Mouse (Mus musculus): ENCODE measurements around the gene Fam49a. TPM values are rescaled to one million over a fixed set of nuclear protein-coding genes. Genes with fewer than 3 reads are reported as not detected.

Gene Fam49a
- total and polyA plus RNA-seq, 2 experiments = 1.7 to 2.0 TPM

- Histone ChIP-seq H3K27me3 (ENCODE audit: control insufficient read depth, insufficient read depth, low read length) (no peaks in the 10 kb centered on the region), H3K79me2 (ENCODE audit: control insufficient read depth, insufficient read depth, low read length) (no peaks in the 10 kb centered on the region), H3K4me1 (ENCODE audit: control insufficient read depth, insufficient read depth, low read length) (no peaks in the 10 kb centered on the region), H3K9ac (ENCODE audit: low read depth, low read length) (no peak overlapping the region), H3K27ac (replicated peaks; ENCODE audit: insufficient read depth, low read depth, low read length) (no peak overlapping the region), H3K36me3 (ENCODE audit: control insufficient read depth, insufficient read depth, low read length) (no peaks in the 10 kb centered on the region), H3K4me3 (ENCODE audit: insufficient read depth, low read depth, low read length) (no peak overlapping the region)
- DNase-seq (ENCODE audit: extremely low read depth, low read depth, low spot score) = no peak
- no peak for TF ChIP-seq POLR2A (IDR thresholded peaks at IDR 0.05; ENCODE audit: extremely low read depth, insufficient read depth, low read length)
- no peak for TF ChIP-seq CTCF (IDR thresholded peaks at IDR 0.05; ENCODE audit: low read depth, low read length)
- WGBS = 93% methylated on average over 2 of the region's 2 CpGs
These were observed 81.4 kb downstream of the Fam49a start for GRCm38 (mm10) chr12:12343320-12343719.

- Histone ChIP-seq H3K4me3 (ENCODE audit: insufficient read depth, low read depth, low read length) (no peak overlapping the region), H3K4me1 (ENCODE audit: control insufficient read depth, insufficient read depth, low read length) (no peaks in the 10 kb centered on the region), H3K27me3 (ENCODE audit: control insufficient read depth, insufficient read depth, low read length) (no peaks in the 10 kb centered on the region), H3K27ac (replicated peaks; ENCODE audit: insufficient read depth, low read depth, low read length) (no peak overlapping the region), H3K9ac (ENCODE audit: low read depth, low read length) (no peak overlapping the region), H3K36me3 (ENCODE audit: control insufficient read depth, insufficient read depth, low read length) (no peaks in the 10 kb centered on the region), H3K79me2 (ENCODE audit: control insufficient read depth, insufficient read depth, low read length) (no peaks in the 10 kb centered on the region)
- TF ChIP-seq CTCF (IDR thresholded peaks at IDR 0.05; ENCODE audit: low read depth, low read length) = no peak
- no peak for TF ChIP-seq POLR2A (IDR thresholded peaks at IDR 0.05; ENCODE audit: extremely low read depth, insufficient read depth, low read length)
- DNase-seq (ENCODE audit: extremely low read depth, low read depth, low spot score) = no peak
- WGBS = 83% methylated on average over 2 of the region's 2 CpGs
These were observed 86.7 kb downstream of the Fam49a start for GRCm38 (mm10) chr12:12348625-12349024.

- 70% methylated on average over 6 of the region's 6 CpGs for WGBS
- H3K4me3 ChIP-seq (ENCODE audit: insufficient read depth, low read depth, low read length) = no peak overlapping the region
- no peak overlapping the region for H3K9ac ChIP-seq (ENCODE audit: low read depth, low read length)
- H3K27ac ChIP-seq (replicated peaks; ENCODE audit: insufficient read depth, low read depth, low read length) = no peak overlapping the region
- no peaks in the 10 kb centered on the region for H3K27me3 ChIP-seq (ENCODE audit: control insufficient read depth, insufficient read depth, low read length)
- H3K4me1 ChIP-seq (ENCODE audit: control insufficient read depth, insufficient read depth, low read length) = no peaks in the 10 kb centered on the region; the same call in 1 of the 2 replicates
- no peaks in the 10 kb centered on the region for H3K36me3 ChIP-seq (ENCODE audit: control insufficient read depth, insufficient read depth, low read length)
- DNase-seq (ENCODE audit: extremely low read depth, low read depth, low spot score) = peak; percentile 1
- H3K79me2 ChIP-seq (ENCODE audit: control insufficient read depth, insufficient read depth, low read length) = no peaks in the 10 kb centered on the region
- no peak for TF ChIP-seq POLR2A (IDR thresholded peaks at IDR 0.05; ENCODE audit: extremely low read depth, insufficient read depth, low read length)
- no peak for TF ChIP-seq CTCF (IDR thresholded peaks at IDR 0.05; ENCODE audit: low read depth, low read length)
These were observed 87.8 kb downstream of the Fam49a start for GRCm38 (mm10) chr12:12349645-12350288.

- Histone ChIP-seq H3K36me3 (ENCODE audit: control insufficient read depth, insufficient read depth, low read length) (no peaks in the 10 kb centered on the region), H3K27me3 (ENCODE audit: control insufficient read depth, insufficient read depth, low read length) (no peaks in the 10 kb centered on the region), H3K4me3 (ENCODE audit: insufficient read depth, low read depth, low read length) (no peak overlapping the region), H3K4me1 (ENCODE audit: control insufficient read depth, insufficient read depth, low read length) (no peaks in the 10 kb centered on the region; the same call in 1 of the 2 replicates), H3K27ac (replicated peaks; ENCODE audit: insufficient read depth, low read depth, low read length) (no peak overlapping the region), H3K9ac (ENCODE audit: low read depth, low read length) (no peak overlapping the region), H3K79me2 (ENCODE audit: control insufficient read depth, insufficient read depth, low read length) (no peaks in the 10 kb centered on the region)
- DNase-seq (ENCODE audit: extremely low read depth, low read depth, low spot score) = no peak
- TF ChIP-seq CTCF (IDR thresholded peaks at IDR 0.05; ENCODE audit: low read depth, low read length) (no peak), POLR2A (IDR thresholded peaks at IDR 0.05; ENCODE audit: extremely low read depth, insufficient read depth, low read length) (no peak)
- 70% methylated on average over 11 of the region's 11 CpGs for WGBS
These were observed 90.0 kb downstream of the Fam49a start for GRCm38 (mm10) chr12:12351816-12352552.

- H3K27me3 ChIP-seq (ENCODE audit: control insufficient read depth, insufficient read depth, low read length) = no peaks in the 10 kb centered on the region
- 40% methylated on average over 10 of the region's 10 CpGs for WGBS
These were observed 92.2 kb downstream of the Fam49a start for GRCm38 (mm10) chr12:12354115-12354653.

More at GRCm38 (mm10) chr12:12354115-12354653, 92.2 kb downstream of the Fam49a start:
- Histone ChIP-seq H3K27ac (replicated peaks; ENCODE audit: insufficient read depth, low read depth, low read length) (no peak overlapping the region), H3K4me3 (ENCODE audit: insufficient read depth, low read depth, low read length) (no peak overlapping the region), H3K4me1 (ENCODE audit: control insufficient read depth, insufficient read depth, low read length) (no peaks in the 10 kb centered on the region; the same call in 1 of the 2 replicates), H3K79me2 (ENCODE audit: control insufficient read depth, insufficient read depth, low read length) (no peaks in the 10 kb centered on the region), H3K9ac (ENCODE audit: low read depth, low read length) (no peak overlapping the region), H3K36me3 (ENCODE audit: control insufficient read depth, insufficient read depth, low read length) (no peaks in the 10 kb centered on the region)
- no peak for DNase-seq (ENCODE audit: extremely low read depth, low read depth, low spot score)
- no peak for TF ChIP-seq POLR2A (IDR thresholded peaks at IDR 0.05; ENCODE audit: extremely low read depth, insufficient read depth, low read length)
- TF ChIP-seq CTCF (IDR thresholded peaks at IDR 0.05; ENCODE audit: low read depth, low read length) = no peak

Data from liver, adult 2 months (tissue).